In genomic region chr5:90365141-90365951, GRCm38 (mm10) we compare ENCODE assay signal across 8 mouse cellular contexts. TPM values are rescaled to one million over a fixed set of nuclear protein-coding genes. Genes with fewer than 3 reads are reported as not detected.
A peak's percentile ranks its signal among the peaks of the same experiment; 100 is the strongest.
DNase-seq lines count a peak whose midpoint lies in the region; ATAC-seq and TF ChIP-seq lines count a peak whose summit lies in the region.

No protein-coding gene starts in this region.

- H3K4me2 ChIP-seq in forebrain, embryonic 12.5 days: peak overlapping the region; percentile 68
- peak overlapping the region; percentile 89 for H3K4me2 ChIP-seq in heart, postnatal 0 days (ENCODE audit: low read depth, low read length)
- peak overlapping the region; percentile 65 for H3K4me2 ChIP-seq in neural tube, embryonic 14.5 days (ENCODE audit: low read depth, low read length)

- TF ChIP-seq CTCF in heart, postnatal 0 days (IDR thresholded peaks at IDR 0.05; ENCODE audit: low read depth): no peak
- TF ChIP-seq CTCF in lung, adult 2 months (IDR thresholded peaks at IDR 0.05; ENCODE audit: insufficient read depth, low read length): no peak

- peak overlapping the region; percentile 91 for H3K27ac ChIP-seq in ES-E14 (ENCODE audit: insufficient read depth, low read depth, low read length, poor library complexity, severe bottlenecking)
- H3K27ac ChIP-seq in forebrain, embryonic 12.5 days: peak overlapping the region; percentile 99
- peak overlapping the region; percentile 100 for H3K27ac ChIP-seq in heart, postnatal 0 days (ENCODE audit: low read depth)
- H3K27ac ChIP-seq in neural tube, embryonic 14.5 days (ENCODE audit: low read depth, low read length): peak overlapping the region; percentile 99

- DNase-seq in ES-E14 (ENCODE audit: low read depth, low spot score): peak; percentile 52
- peak; percentile 52 for DNase-seq in c-Kit-positive CD71-positive TER-119-positive erythroid progenitor cells, embryonic 14.5 days (ENCODE audit: low spot score)
- peak; percentile 25 for DNase-seq in heart, postnatal 0 days (ENCODE audit: low spot score)
- DNase-seq in layer of hippocampus, adult 18-20 months (ENCODE audit: low spot score in 2 of 2): peak; percentile 22 to 47
- DNase-seq in lung, adult 2 months: peak; percentile 59
- peak; percentile 50 to 60 for DNase-seq in thymus, adult 18-20 months

- H3K4me3 ChIP-seq in ES-E14 (ENCODE audit: insufficient read depth in 1 of 2, low read depth in 1 of 2, low read length in 2 of 2, poor library complexity in 1 of 2, severe bottlenecking in 1 of 2): peak overlapping the region; percentile 95 to 100
- peak overlapping the region; percentile 94 for H3K4me3 ChIP-seq in forebrain, embryonic 12.5 days (replicated peaks)
- H3K4me3 ChIP-seq in heart, postnatal 0 days (ENCODE audit: low read depth, low read length): peak overlapping the region; percentile 97
- H3K4me3 ChIP-seq in lung, adult 2 months (replicated peaks; ENCODE audit: extremely low read depth, low read depth, low read length): peak overlapping the region; percentile 98
- peak overlapping the region; percentile 83 for H3K4me3 ChIP-seq in neural tube, embryonic 14.5 days (ENCODE audit: low read depth, low read length)

- ATAC-seq in forebrain, embryonic 12.5 days (ENCODE audit: low FRiP score): peak; percentile 49
- peak; percentile 4; the same call in 1 of the 2 replicates for ATAC-seq in heart, postnatal 0 days (ENCODE audit: insufficient read depth, low read depth)
- peak; percentile 29 for ATAC-seq in neural tube, embryonic 14.5 days (ENCODE audit: low read depth)

- H3K9me3 ChIP-seq in ES-E14 (ENCODE audit: control insufficient read depth, insufficient read depth, low read depth, low read length): no peaks in the 10 kb centered on the region
- no peaks in the 10 kb centered on the region for H3K9me3 ChIP-seq in forebrain, embryonic 12.5 days
- no peaks in the 10 kb centered on the region for H3K9me3 ChIP-seq in heart, postnatal 0 days (replicated peaks; ENCODE audit: control insufficient read depth, low read length)
- H3K9me3 ChIP-seq in neural tube, embryonic 14.5 days (ENCODE audit: control insufficient read depth, low read length): no peaks in the 10 kb centered on the region

- no peaks in the 10 kb centered on the region for H3K27me3 ChIP-seq in forebrain, embryonic 12.5 days
- H3K27me3 ChIP-seq in heart, postnatal 0 days (ENCODE audit: control insufficient read depth, insufficient read depth, low read length): no peaks in the 10 kb centered on the region
- H3K27me3 ChIP-seq in neural tube, embryonic 14.5 days (ENCODE audit: control insufficient read depth, insufficient read depth, low read length): no peaks in the 10 kb centered on the region

- TF ChIP-seq EP300 in heart, postnatal 0 days (IDR thresholded peaks at IDR 0.05; ENCODE audit: low read depth): no peak

- no peak for TF ChIP-seq POLR2A in lung, adult 2 months (IDR thresholded peaks at IDR 0.05; ENCODE audit: borderline replicate concordance, extremely low read depth, low read depth, low read length)

- peak overlapping the region; percentile 97 for H3K9ac ChIP-seq in ES-E14 (ENCODE audit: insufficient read depth, low read depth, low read length, poor library complexity, severe bottlenecking)
- H3K9ac ChIP-seq in forebrain, embryonic 12.5 days: peak overlapping the region; percentile 92
- peak overlapping the region; percentile 99 for H3K9ac ChIP-seq in heart, postnatal 0 days (replicated peaks; ENCODE audit: low read depth, low read length)
- H3K9ac ChIP-seq in neural tube, embryonic 14.5 days (replicated peaks; ENCODE audit: low read depth, low read length): peak overlapping the region; percentile 91

- peaks cover 2% of the 10 kb centered on the region; the same call in 1 of the 2 replicates for H3K36me3 ChIP-seq in ES-E14 (ENCODE audit: control insufficient read depth, insufficient read depth, low read length, poor library complexity, severe bottlenecking)
- no peaks in the 10 kb centered on the region for H3K36me3 ChIP-seq in forebrain, embryonic 12.5 days (replicated peaks)
- 0 out of 2 replicates have a peak, but pooled peaks cover 3% of the 10 kb centered on the region for H3K36me3 ChIP-seq in heart, postnatal 0 days (replicated peaks; ENCODE audit: control insufficient read depth, insufficient read depth, low read length)
- H3K36me3 ChIP-seq in neural tube, embryonic 14.5 days (ENCODE audit: control insufficient read depth, insufficient read depth, low read length): no peaks in the 10 kb centered on the region

- in situ Hi-C loops in ES-E14 (cut with MboI; ENCODE audit: low sequenced_read_pairs in 2 of 2, unreplicated experiment in 2 of 2): loop anchor here in 1 of 2 experiments (10.0 kb wide), 1 partner anchor 141 kb away; the partner anchor contains the start of gene Cox18

- 0 out of 4 replicates have a peak, but pooled peaks cover 0 to 2% of the 10 kb centered on the region in 2 experiments for H3K4me1 ChIP-seq in ES-E14 (ENCODE audit: control insufficient read depth in 2 of 2, insufficient read depth in 2 of 2, low read length in 2 of 2, poor library complexity in 1 of 2)
- peaks cover 20% of the 10 kb centered on the region for H3K4me1 ChIP-seq in forebrain, embryonic 12.5 days
- H3K4me1 ChIP-seq in heart, postnatal 0 days (ENCODE audit: control insufficient read depth, insufficient read depth): peaks cover 22% of the 10 kb centered on the region
- H3K4me1 ChIP-seq in lung, adult 2 months (ENCODE audit: control insufficient read depth, insufficient read depth, low read length): peaks cover 5% of the 10 kb centered on the region
- H3K4me1 ChIP-seq in neural tube, embryonic 14.5 days (ENCODE audit: control insufficient read depth, insufficient read depth, low read length): peaks cover 21% of the 10 kb centered on the region

- WGBS in forebrain, embryonic 12.5 days: under 1% methylated on average over 48 of the region's 61 CpGs
- under 1% methylated on average over 54 of the region's 61 CpGs for WGBS in heart, postnatal 0 days
- under 1% methylated on average over 61 of the region's 61 CpGs for WGBS in lung, adult 2 months
- under 1% methylated on average over 58 of the region's 61 CpGs for WGBS in neural tube, embryonic 14.5 days

TF ChIP-seq in ES-E14, 5 proteins besides CTCF, POLR2A, EP300 and RAD21:
- no peak for TF ChIP-seq MAFK (IDR thresholded peaks at IDR 0.05; ENCODE audit: insufficient read depth, low read depth, low read length)
- no peak for TF ChIP-seq HCFC1 (IDR thresholded peaks at IDR 0.05; ENCODE audit: borderline replicate concordance, insufficient read depth, low read length)
- TF ChIP-seq CHD2 (IDR thresholded peaks at IDR 0.05; ENCODE audit: low read depth, low read length): no peak
- TF ChIP-seq ZNF384 (IDR thresholded peaks at IDR 0.05; ENCODE audit: low read depth, low read length): no peak
- TF ChIP-seq ZC3H11A (IDR thresholded peaks at IDR 0.05; ENCODE audit: borderline replicate concordance, low read depth, low read length): no peak

RNA-seq across cellular contexts. Expression of gene Ankrd17, which starts 1.0 kb away (rescaled TPM):
- total RNA-seq in ES-E14 (2012; rRNA removed): 61.2 and 70.0 TPM in 2 replicates
- 31.9 and 32.8 TPM in 2 replicates for polyA plus RNA-seq in forebrain, embryonic 12.5 days (2016; fragmentation: Nextera tagmentation; extraction: Ambion mirVana)
- 45.0 and 49.0 TPM in 2 replicates for total RNA-seq in heart, postnatal 0 days (2014; rRNA removed; ENCODE audit: low replicate concordance)
- polyA plus RNA-seq in heart, postnatal 0 days (2015; fragmentation: Nextera tagmentation; extraction: Ambion mirVana): 12.5 and 13.0 TPM in 2 replicates
- total RNA-seq in layer of hippocampus, adult 18-20 months (2021): 100 to 1,000 TPM; 106 to 108 TPM
- polyA plus RNA-seq in lung, adult 2 months (2012; rRNA removed): 16.2 and 22.4 TPM in 2 replicates
- polyA plus RNA-seq in neural tube, embryonic 14.5 days (2014; fragmentation: Nextera tagmentation; extraction: Ambion mirVana): 41.1 and 43.6 TPM in 2 replicates

RNA-seq across cellular contexts. Expression of gene Gm9958, which starts 1.7 kb away (rescaled TPM):
- total RNA-seq in ES-E14 (2012; rRNA removed): 0.32 and 0.94 TPM in 2 replicates
- polyA plus RNA-seq in forebrain, embryonic 12.5 days (2016; fragmentation: Nextera tagmentation; extraction: Ambion mirVana): 7.9 and 10.7 TPM in 2 replicates
- total RNA-seq in heart, postnatal 0 days (2014; rRNA removed; ENCODE audit: low replicate concordance): 0.34 TPM in 1 of 2 replicates, not detected in the other
- polyA plus RNA-seq in heart, postnatal 0 days (2015; fragmentation: Nextera tagmentation; extraction: Ambion mirVana): 3.2 and 3.4 TPM in 2 replicates
- total RNA-seq in layer of hippocampus, adult 18-20 months (2021): 1 to 10 TPM; 1.6 to 1.7 TPM
- 0.57 and 1.8 TPM in 2 replicates for polyA plus RNA-seq in lung, adult 2 months (2012; rRNA removed)
- polyA plus RNA-seq in neural tube, embryonic 14.5 days (2014; fragmentation: Nextera tagmentation; extraction: Ambion mirVana): 4.6 and 5.3 TPM in 2 replicates

Comparison
In these comparisons a context has a peak if more than half of its experiments do, and no peak if none do; other contexts are left out.
1. Peak in every context shown above with its lines: DNase-seq, ATAC-seq, H3K4me3 ChIP-seq and H3K27ac ChIP-seq.